Mouse (Mus musculus): ENCODE measurements around the gene Cap1. TPM values are rescaled to one million over a fixed set of nuclear protein-coding genes. Genes with fewer than 3 reads are reported as not detected.

The Cap1 gene
- polyA plus RNA-seq, 1 experiment from 2014 or later: 75.5 TPM

DNA sequence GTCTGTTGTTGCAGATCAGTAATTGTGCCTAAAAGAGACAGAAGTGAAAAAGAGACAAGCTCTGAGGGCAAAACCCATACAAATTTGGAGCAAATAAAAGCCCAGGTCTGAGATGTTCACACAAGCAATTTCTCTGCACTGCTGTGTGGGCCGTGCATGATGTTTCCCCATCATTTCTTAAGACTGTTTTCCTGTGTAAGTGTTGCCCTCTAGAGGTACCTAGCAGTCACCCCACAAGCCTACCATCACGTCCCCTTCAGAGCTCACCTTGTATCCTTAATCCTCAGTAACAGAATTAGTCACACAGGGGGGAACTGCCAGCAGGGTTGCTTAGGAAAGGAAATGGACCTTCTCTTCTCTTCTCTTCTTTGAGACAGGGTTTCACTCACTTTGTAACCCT, 27.9 kb downstream of the Cap1 start:
- H3K9ac ChIP-seq: no peak overlapping the region
- ATAC-seq (ENCODE audit: low read depth): no peak
- H3K4me1 ChIP-seq (replicated peaks): no peaks in the 10 kb centered on the region
- no peaks in the 10 kb centered on the region for H3K27me3 ChIP-seq
- H3K27ac ChIP-seq (replicated peaks): no peak overlapping the region
- H3K36me3 ChIP-seq: peaks cover 90% of the 10 kb centered on the region
- 63% methylated on average over 2 of the region's 2 CpGs for whole genome bisulfite sequencing
- H3K4me2 ChIP-seq: no peak overlapping the region
- H3K4me3 ChIP-seq: no peak overlapping the region
- H3K9me3 ChIP-seq: no peaks in the 10 kb centered on the region

DNA sequence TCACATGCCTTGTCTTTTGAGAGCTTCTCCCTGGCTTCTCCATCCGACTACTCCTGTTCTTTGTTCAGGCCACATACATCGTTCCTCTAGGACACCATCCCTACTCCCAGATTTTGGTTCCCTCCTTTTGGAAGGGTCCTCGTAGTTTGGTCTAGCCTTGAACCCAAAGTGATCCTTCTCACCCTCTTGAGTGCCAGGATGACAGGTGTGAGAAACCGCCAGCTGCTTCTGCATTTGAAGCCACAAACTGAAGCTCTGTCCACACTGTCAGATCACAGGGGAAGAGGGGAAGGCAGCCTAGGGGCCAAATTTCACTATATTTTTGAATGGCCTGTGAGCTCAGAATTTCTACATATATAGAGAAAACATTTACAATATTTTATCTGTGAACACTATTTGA, 31.1 kb downstream of the Cap1 start:
- H3K4me3 ChIP-seq: no peak overlapping the region
- no peak for ATAC-seq (ENCODE audit: low read depth)
- no peaks in the 10 kb centered on the region for H3K4me1 ChIP-seq (replicated peaks)
- H3K27me3 ChIP-seq: no peaks in the 10 kb centered on the region
- H3K9ac ChIP-seq: no peak overlapping the region
- no peak overlapping the region for H3K27ac ChIP-seq (replicated peaks)
- H3K9me3 ChIP-seq: no peaks in the 10 kb centered on the region
- peaks cover 98% of the 10 kb centered on the region for H3K36me3 ChIP-seq
- WGBS: 92% methylated on average over 4 of the region's 4 CpGs
- H3K4me2 ChIP-seq: no peak overlapping the region

DNA sequence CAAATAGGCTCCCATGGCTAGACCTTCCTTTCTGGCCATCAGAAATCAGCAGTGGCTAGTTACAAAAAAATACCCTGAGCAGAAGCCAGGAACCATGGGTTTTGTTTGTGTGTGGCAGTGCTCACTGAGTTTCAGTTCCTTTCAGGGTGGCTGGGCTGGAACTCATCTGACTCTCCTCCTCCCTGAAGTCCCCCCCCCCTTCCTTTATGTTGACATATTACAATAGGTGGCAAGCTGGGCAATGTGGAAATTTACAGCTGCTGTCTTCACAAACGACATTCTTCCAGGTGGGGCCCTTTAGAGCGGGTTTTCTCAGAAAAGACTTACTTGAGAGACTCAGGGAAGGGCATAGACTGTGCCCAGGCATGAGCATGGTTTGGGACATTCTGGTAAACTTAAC, 32.2 kb downstream of the Cap1 start:
- no peak for ATAC-seq (ENCODE audit: low read depth)
- no peaks in the 10 kb centered on the region for H3K9me3 ChIP-seq
- H3K27me3 ChIP-seq: no peaks in the 10 kb centered on the region
- H3K27ac ChIP-seq (replicated peaks): no peak overlapping the region
- H3K4me2 ChIP-seq: no peak overlapping the region
- H3K4me1 ChIP-seq (replicated peaks): no peaks in the 10 kb centered on the region
- no peak overlapping the region for H3K9ac ChIP-seq
- peaks cover 100% of the 10 kb centered on the region for H3K36me3 ChIP-seq
- no peak overlapping the region for H3K4me3 ChIP-seq
- WGBS: 27% methylated on average over 2 of the region's 2 CpGs

DNA sequence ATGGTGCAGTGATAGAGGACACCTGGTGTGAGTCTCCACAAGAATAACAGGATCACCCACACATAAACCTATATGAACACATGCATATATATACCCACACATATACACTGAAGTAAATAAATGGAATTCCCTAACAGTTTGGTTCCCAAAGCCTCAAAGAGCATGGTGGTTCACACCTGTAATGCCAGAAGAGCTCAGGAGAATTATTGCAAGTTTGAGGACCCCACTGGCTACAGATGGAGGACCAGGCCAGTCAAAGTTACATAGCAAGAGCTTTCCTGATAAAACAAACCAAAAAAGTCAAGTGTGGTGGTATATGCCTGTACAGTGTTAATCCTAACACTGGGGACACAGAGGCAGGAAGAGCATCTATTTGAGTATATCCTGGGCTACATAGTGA, 34.3 kb downstream of the Cap1 start:
- no peak overlapping the region for H3K27ac ChIP-seq (replicated peaks)
- H3K4me2 ChIP-seq: no peak overlapping the region
- peaks cover 100% of the 10 kb centered on the region for H3K36me3 ChIP-seq

DNA sequence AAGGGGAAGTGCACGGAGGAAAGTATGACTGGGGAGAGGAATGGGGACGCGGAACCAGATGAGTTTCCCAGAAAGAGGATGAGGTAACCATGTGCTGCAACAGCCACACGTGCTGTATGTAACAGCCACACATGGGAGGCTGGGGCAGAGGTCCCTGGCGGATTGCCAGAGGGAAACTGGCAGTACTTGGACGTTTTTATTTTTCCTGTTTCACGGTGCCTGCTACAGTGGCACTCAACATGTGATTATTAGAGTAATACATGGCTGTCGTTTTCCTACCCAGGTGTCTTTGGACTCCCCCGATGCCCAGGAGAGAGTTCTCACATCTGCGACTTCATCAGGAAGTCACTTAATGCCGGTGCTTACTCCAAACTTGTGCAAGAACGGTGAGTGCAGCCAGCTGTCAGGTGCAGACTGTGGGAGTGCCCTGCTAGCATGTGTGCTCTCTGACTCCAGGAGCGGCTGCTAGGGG, 37.7 kb downstream of the Cap1 start:
- Histone ChIP-seq H3K4me3 (no peak overlapping the region), H3K9me3 (no peaks in the 10 kb centered on the region), H3K36me3 (peaks cover 95% of the 10 kb centered on the region), H3K27me3 (no peaks in the 10 kb centered on the region), H3K9ac (no peak overlapping the region), H3K27ac (replicated peaks) (no peak overlapping the region), H3K4me1 (replicated peaks) (no peaks in the 10 kb centered on the region), H3K4me2 (no peak overlapping the region)
- ATAC-seq (ENCODE audit: low read depth): no peak
- 81% methylated on average over 13 of the region's 13 CpGs for WGBS

More for the DNA sequence above, 34.3 kb downstream of the Cap1 start:
- no peaks in the 10 kb centered on the region for H3K9me3 ChIP-seq
- no peak overlapping the region for H3K9ac ChIP-seq
- no peaks in the 10 kb centered on the region for H3K4me1 ChIP-seq (replicated peaks)
- no peak overlapping the region for H3K4me3 ChIP-seq
- no peaks in the 10 kb centered on the region for H3K27me3 ChIP-seq
- ATAC-seq (ENCODE audit: low read depth): no peak

DNA sequence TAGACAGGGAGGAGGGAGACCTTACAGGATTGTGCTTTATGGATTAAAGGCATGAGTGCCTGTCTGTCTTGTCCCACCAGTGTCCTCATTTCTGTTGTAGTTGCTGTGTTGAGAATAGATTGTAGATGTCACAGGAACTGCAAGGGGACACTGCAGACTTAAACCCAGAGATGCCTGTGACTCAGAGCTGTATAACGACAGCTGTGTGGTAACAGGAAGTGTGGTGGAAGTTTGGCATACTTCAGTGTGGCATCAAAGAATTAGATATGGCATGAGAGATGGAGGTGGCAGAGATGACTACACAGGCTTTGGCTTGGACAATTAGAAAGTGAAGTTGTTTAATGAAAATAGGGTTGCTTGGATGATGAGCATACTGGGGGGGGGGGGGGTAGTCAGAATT, 47.4 kb downstream of the Cap1 start:
- no peak for ATAC-seq (ENCODE audit: low read depth)
- no peaks in the 10 kb centered on the region for H3K9me3 ChIP-seq
- no peak overlapping the region for H3K9ac ChIP-seq
- WGBS: 38% methylated on average over 1 of the region's 1 CpGs
- H3K4me3 ChIP-seq: no peak overlapping the region
- peaks cover 36% of the 10 kb centered on the region for H3K4me1 ChIP-seq (replicated peaks)
- no peaks in the 10 kb centered on the region for H3K27me3 ChIP-seq
- H3K36me3 ChIP-seq: peaks cover 22% of the 10 kb centered on the region
- peak overlapping the region; percentile 30; the same call in 1 of the 2 replicates for H3K4me2 ChIP-seq
- no peak overlapping the region for H3K27ac ChIP-seq (replicated peaks)

DNA sequence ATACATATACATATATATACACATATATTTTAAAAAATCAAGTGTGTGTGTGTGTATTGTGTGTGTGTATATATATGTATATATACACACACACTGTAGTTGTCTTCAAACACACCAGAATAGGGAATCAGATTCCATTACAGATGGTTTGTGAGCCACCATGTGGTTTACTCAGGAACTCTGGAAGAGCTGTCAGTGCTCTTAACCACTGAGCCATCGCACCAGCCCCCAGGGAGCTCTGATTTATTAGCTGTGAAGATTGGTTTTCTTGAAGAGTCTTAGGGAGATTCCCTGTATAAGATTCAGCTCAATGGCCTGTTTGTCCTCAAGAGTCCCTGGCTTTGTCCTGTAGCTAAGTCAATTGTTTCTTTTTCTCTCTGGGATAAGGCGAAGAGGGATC, 47.9 kb downstream of the Cap1 start:
- Histone ChIP-seq H3K4me1 (replicated peaks) (peaks cover 36% of the 10 kb centered on the region), H3K9ac (no peak overlapping the region), H3K4me3 (no peak overlapping the region), H3K9me3 (no peaks in the 10 kb centered on the region), H3K27ac (replicated peaks) (no peak overlapping the region), H3K4me2 (peak overlapping the region; percentile 30), H3K27me3 (no peaks in the 10 kb centered on the region), H3K36me3 (peaks cover 22% of the 10 kb centered on the region)
- no peak for ATAC-seq (ENCODE audit: low read depth)
- 17% methylated on average over 2 of the region's 2 CpGs for WGBS

DNA sequence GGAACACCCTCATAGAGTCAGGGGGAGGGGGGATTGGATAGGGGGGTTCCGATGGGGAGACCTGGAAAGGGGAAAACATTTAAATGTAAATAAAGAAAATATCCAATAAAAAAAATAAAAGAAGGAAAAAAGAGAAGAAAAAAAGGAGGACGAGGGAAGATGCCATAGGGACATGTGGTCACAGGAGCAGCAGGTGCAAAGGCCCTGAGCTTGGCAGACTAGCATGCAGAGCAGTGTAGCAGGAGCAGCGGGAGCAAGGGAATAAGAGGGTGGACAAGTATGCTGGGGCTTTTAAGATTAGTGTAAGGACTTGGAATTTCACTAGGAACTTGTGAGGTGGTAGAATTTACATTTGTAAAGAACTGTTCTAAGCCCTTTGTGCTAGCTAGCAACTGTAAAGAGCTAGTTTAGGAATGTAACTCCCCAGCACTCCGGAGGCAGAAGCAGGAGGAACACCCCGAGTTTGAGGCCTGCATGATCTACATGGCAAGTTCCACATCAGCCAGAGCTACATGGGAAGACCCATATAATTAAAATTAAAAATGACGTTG, 48.6 kb downstream of the Cap1 start:
- H3K4me2 ChIP-seq: peak overlapping the region; percentile 90
- H3K9ac ChIP-seq: peak overlapping the region; percentile 83; the same call in 1 of the 2 replicates
- WGBS: 69% methylated on average over 6 of the region's 6 CpGs
- peak overlapping the region; percentile 61 for H3K4me3 ChIP-seq
- H3K27me3 ChIP-seq: no peaks in the 10 kb centered on the region
- H3K4me1 ChIP-seq (replicated peaks): peaks cover 37% of the 10 kb centered on the region
- ATAC-seq (ENCODE audit: low read depth): no peak
- no peak overlapping the region for H3K27ac ChIP-seq (replicated peaks)
- peaks cover 20% of the 10 kb centered on the region for H3K36me3 ChIP-seq
- H3K9me3 ChIP-seq: no peaks in the 10 kb centered on the region

DNA sequence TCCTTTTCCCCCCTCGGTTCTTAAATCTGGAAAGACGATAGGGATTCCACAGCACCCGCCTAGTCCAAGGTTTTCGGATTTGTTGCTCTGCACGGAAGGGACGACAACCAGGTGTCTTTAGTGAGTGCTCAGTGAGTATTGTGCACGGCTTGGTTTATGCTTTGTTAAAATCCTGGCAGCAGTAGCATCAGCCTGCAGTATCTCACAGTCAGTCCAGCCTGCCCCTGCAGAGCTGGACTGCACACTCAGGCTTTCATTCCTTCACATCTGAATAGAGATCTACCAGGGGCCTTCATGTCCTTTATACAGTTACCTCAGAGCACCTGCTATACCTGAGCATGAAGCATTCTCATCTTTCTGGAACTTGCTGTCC, 49.5 kb downstream of the Cap1 start:
- Histone ChIP-seq H3K9ac (peak overlapping the region; percentile 83), H3K9me3 (no peaks in the 10 kb centered on the region), H3K4me3 (peak overlapping the region; percentile 61), H3K27ac (replicated peaks) (peak overlapping the region; percentile 87), H3K27me3 (no peaks in the 10 kb centered on the region), H3K36me3 (peaks cover 12% of the 10 kb centered on the region), H3K4me1 (replicated peaks) (peaks cover 43% of the 10 kb centered on the region), H3K4me2 (peak overlapping the region; percentile 90)
- peak; percentile 40 for ATAC-seq (ENCODE audit: low read depth)
- 0% methylated on average over 7 of the region's 7 CpGs for WGBS

DNA sequence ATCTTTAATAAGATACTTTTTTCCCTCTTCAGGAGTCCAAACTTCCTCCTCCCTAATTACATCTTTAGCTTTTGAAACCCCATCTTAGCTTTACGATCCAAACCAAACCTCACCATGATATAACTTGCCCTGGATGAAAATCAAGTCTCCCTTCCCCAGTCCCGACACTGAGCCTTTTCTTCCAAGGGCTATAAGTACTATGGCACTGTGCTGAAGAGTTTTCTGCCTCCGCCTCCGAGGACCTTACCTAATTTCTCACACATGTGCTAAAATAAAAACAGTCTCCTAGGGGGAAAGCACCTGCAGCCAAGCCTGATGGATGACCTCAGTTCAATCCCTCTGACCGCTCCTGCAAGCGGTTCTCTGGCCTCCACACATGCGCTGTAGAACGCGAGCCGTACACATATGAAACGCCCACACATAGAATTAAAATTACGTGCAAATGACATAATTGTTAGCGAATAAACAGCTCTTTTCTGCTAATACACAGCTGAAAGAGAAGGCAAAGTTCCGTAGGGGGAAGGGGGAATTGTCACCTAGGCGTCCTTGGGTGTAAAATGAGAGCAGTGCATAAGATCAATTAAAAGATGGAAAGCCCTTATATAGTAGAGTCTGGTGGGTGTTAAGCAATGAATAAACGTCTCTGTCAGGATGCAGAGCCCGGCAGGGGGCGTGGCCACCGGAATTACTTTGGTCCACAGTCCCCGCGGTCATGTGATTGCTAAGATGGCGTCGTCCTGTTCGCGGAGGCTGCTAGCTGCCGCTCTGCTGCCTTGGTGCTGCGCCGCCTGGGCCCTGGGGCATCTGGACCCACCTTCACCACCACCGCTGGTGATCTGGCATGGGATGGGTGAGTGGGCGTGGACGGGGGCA, 50.1 kb downstream of the Cap1 start, which contains the start of gene Ppt1:
TSS of gene Ppt1 (plus strand) at position 713 of the 873 bp plus-strand sequence.
- H3K4me1 ChIP-seq (replicated peaks): peaks cover 43% of the 10 kb centered on the region
- 4% methylated on average over 31 of the region's 31 CpGs for WGBS
- H3K27ac ChIP-seq (replicated peaks): peak within 1 kb of the TSS; percentile 87
- H3K27me3 ChIP-seq: no peaks in the 10 kb centered on the region
- H3K36me3 ChIP-seq: peaks cover 6% of the 10 kb centered on the region; the same call in 1 of the 2 replicates
- H3K4me3 ChIP-seq: peak within 1 kb of the TSS; percentile 61
- H3K9ac ChIP-seq: peak within 1 kb of the TSS; percentile 83
- ATAC-seq (ENCODE audit: low read depth): peak; percentile 90
- H3K9me3 ChIP-seq: no peaks in the 10 kb centered on the region
- H3K4me2 ChIP-seq: peak within 1 kb of the TSS; percentile 90

DNA sequence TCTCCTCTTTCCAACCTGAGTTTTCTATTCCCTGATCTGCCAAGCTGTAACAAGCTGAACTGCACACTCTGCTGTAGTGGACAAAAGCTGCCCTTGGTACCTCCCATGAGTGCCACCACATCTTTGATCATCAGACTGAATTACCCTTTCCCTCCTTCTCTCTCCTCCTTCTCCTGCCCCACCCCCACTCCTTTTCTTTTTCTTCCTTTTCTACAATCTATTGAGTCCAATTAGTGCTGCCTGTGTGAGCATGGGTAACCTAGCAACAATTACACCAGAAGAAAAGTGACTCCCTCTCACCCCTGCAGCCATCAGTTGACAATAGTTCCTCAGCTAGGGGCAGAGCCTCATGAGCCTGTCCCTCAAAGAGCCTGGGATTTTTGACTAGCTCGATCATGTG, 54.0 kb downstream of the Cap1 start:
- no peaks in the 10 kb centered on the region for H3K27me3 ChIP-seq
- H3K36me3 ChIP-seq: no peaks in the 10 kb centered on the region
- no peak for ATAC-seq (ENCODE audit: low read depth)
- H3K4me2 ChIP-seq: no peak overlapping the region
- H3K4me1 ChIP-seq (replicated peaks): peaks cover 25% of the 10 kb centered on the region
- 9% methylated on average over 1 of the region's 1 CpGs for WGBS
- H3K9ac ChIP-seq: no peak overlapping the region
- H3K9me3 ChIP-seq: no peaks in the 10 kb centered on the region
- H3K4me3 ChIP-seq: no peak overlapping the region
- no peak overlapping the region for H3K27ac ChIP-seq (replicated peaks)

DNA sequence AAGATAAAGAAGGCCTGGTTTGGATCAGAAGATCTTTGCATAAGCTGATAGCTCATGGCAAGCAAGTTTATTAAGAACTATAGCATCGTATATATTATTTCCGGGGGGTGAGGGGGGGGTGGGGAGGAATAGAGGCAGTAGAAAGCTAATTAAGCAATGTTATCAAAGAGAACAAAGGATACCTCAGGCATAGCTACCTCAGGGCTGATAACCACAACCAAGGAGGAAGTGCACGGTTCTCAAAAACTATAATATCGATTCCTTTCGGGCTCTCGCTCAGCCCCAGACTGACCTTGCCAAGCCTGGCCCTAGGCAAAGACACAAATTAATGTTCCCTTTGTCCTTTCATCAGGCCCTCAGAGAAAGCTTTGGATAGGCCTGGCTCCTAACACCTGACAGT, 56.5 kb downstream of the Cap1 start:
- ATAC-seq (ENCODE audit: low read depth): no peak
- no peak overlapping the region for H3K9ac ChIP-seq
- no peak overlapping the region for H3K4me2 ChIP-seq
- 90% methylated on average over 6 of the region's 6 CpGs for WGBS
- H3K4me3 ChIP-seq: no peak overlapping the region
- no peaks in the 10 kb centered on the region for H3K36me3 ChIP-seq
- H3K9me3 ChIP-seq: no peaks in the 10 kb centered on the region
- no peak overlapping the region for H3K27ac ChIP-seq (replicated peaks)
- no peaks in the 10 kb centered on the region for H3K27me3 ChIP-seq
- peaks cover 8% of the 10 kb centered on the region for H3K4me1 ChIP-seq (replicated peaks)
